Mouse (Mus musculus) intestine, embryonic 14.5 days (tissue): Measurements from ENCODE around the gene Nt5dc3. TPM values are rescaled to one million over a fixed set of nuclear protein-coding genes. Genes with fewer than 3 reads are reported as not detected.
A peak's percentile ranks its signal among the peaks of the same experiment; 100 is the strongest.

Experiments
- ATAC-seq: fragments of 200-750 bp; cut with Nextera tagmentation; replicated peaks from 2 replicates; pipeline ENCODE4 v1.8.0; 2017; ENCODE audit warnings: low read depth, moderate number of reproducible peaks, moderate TSS enrichment, moderate library complexity; ENCODE audit not compliant: low FRiP score, low TSS enrichment
- DNase-seq: peaks from one replicate; pipeline ENCODE4 v3.0.0-alpha.2; 2018; ENCODE audit warnings: low spot score
- H3K27ac ChIP-seq: fragments of 300-500 bp; sonication (generic); 2 replicates; pipeline ENCODE4 v1.5.1; 2014; ENCODE audit warnings: low read depth, mild to moderate bottlenecking, control low read depth
- H3K27me3 ChIP-seq: fragments of 300-500 bp; sonication (generic); replicated peaks from 2 replicates; pipeline ENCODE4 v1.6.1; 2014; ENCODE audit warnings: low read length, control low read depth; ENCODE audit not compliant: control insufficient read depth, insufficient read depth
- H3K36me3 ChIP-seq: fragments of 300-500 bp; sonication (generic); 2 replicates; pipeline ENCODE4 v1.6.1; 2014; ENCODE audit warnings: low read length, control low read depth; ENCODE audit not compliant: control insufficient read depth, insufficient read depth
- H3K4me1 ChIP-seq: fragments of 300-500 bp; sonication (generic); replicated peaks from 2 replicates; pipeline ENCODE4 v1.6.1; 2014; ENCODE audit warnings: low read length, control low read depth, mixed read lengths; ENCODE audit not compliant: control insufficient read depth, insufficient read depth
- H3K4me2 ChIP-seq: fragments of 300-500 bp; sonication (generic); 2 replicates; pipeline ENCODE4 v1.6.1; 2014; ENCODE audit warnings: low read length
- H3K4me3 ChIP-seq: fragments of 300-500 bp; sonication (generic); 2 replicates; pipeline ENCODE4 v1.5.1; 2014; ENCODE audit warnings: low read depth, low read length, control low read depth, mixed read lengths
- H3K9ac ChIP-seq: fragments of 300-500 bp; sonication (generic); 2 replicates; pipeline ENCODE4 v1.6.1; 2014; ENCODE audit warnings: mild to moderate bottlenecking, low read length
- H3K9me3 ChIP-seq: fragments of 300-500 bp; sonication (generic); 2 replicates; pipeline ENCODE4 v1.6.1; 2016; ENCODE audit warnings: low read length, control low read depth; ENCODE audit not compliant: control insufficient read depth
- WGBS: fragments of 180-500 bp; shearing (Covaris S2); extraction: QIAGEN DNeasy Blood & Tissue Kit; methylation state at CpG from one replicate; pipeline ENCODE4 v1.1.7; 2014; 5-methylcytosine and 5-hydroxymethylcytosine counted together
- polyA plus RNA-seq: library from polyadenylated mRNA; unstranded; fragments of >200 nt; fragmentation: Nextera tagmentation; extraction: Ambion mirVana; gene quantifications from 2 replicates; pipeline ENCODE4 v1.2.1, GENCODE M21; 2014

The Nt5dc3 gene
- polyA plus RNA-seq, 1 experiment from 2014 or later, result 1.9 TPM

DNA sequence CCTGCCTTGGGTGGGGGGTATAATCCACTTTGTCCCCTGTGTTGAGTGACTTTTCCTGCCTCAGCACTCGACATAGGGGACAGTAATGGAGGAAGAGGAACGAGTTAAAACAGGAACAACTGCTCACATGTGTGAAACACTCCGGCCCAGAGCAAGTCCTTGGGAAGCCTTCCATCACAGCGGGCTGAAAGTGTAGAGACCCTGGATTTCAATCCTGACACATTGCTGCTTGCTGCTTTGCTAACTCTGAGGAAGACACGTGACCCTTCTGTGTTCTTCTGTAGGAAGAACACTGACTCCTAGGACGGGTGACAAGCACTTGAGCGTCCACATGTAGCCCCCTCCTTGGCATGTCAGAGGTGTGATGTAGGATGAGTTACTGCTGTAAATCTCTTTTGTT is 36.3 kb downstream of the Nt5dc3 start:
- Histone ChIP-seq H3K9me3 (no peaks in the 10 kb centered on the region), H3K9ac (no peak overlapping the region), H3K4me1 (peaks cover 7% of the 10 kb centered on the region; the same call in 1 of the 2 replicates), H3K4me3 (no peak overlapping the region), H3K27me3 (no peaks in the 10 kb centered on the region), H3K4me2 (no peak overlapping the region), H3K27ac (no peak overlapping the region), H3K36me3 (no peaks in the 10 kb centered on the region)
- WGBS, result 87% methylated on average over 7 of the region's 7 CpGs
- ATAC-seq, result no peak
- no peak for DNase-seq

DNA sequence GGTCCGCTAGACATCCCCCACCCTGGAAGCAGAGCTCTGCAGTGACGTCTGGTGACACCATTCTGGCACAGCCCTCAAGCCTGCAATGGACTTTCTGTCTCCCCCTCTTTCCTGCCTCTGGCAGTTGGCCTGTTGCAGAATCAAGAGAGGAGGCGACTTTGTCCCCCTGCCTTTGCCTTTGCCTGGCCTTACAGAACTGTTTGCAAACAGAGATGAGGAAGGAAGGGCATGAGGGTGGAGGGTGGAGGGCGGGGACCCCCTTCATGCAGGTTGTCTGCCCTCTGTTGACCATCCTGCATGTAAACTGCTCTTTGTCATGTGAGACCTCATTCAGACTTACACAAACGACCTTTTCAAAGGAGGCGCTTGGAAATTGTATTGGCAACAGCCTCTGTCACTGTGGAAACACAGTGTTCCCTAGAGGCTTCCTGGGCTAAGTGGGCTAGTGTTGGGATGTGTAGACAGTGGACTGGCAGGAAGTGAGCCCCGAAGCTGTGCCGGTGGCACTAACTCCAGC is 40.9 kb downstream of the Nt5dc3 start:
- no peak for DNase-seq
- Histone ChIP-seq H3K4me1 (peaks cover 7% of the 10 kb centered on the region; the same call in 1 of the 2 replicates), H3K36me3 (no peaks in the 10 kb centered on the region), H3K9me3 (no peaks in the 10 kb centered on the region), H3K27ac (peak overlapping the region; percentile 12; the same call in 1 of the 2 replicates), H3K4me2 (no peak overlapping the region), H3K27me3 (no peaks in the 10 kb centered on the region), H3K4me3 (no peak overlapping the region), H3K9ac (no peak overlapping the region)
- WGBS, result 35% methylated on average over 8 of the region's 8 CpGs
- ATAC-seq, result no peak

DNA sequence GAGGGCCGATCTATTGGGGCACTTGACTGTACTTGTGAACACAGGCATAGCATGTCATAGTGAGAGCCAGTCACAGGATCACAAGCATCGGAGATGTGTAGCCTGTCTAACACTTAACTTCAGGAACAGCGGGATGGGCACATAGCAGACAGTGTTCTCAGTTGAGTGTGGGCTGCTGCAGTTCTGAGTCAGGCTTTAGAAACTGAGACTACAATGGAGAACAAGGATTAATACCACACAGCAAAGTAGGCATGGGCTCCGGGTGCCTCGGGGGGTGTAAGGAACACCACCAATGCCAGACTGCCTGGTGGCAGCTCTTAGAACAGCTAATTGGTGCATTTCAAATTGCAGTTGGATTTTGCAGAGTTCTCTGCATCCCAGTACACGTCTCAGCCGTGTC is 42.2 kb downstream of the Nt5dc3 start:
- peaks cover 7% of the 10 kb centered on the region; the same call in 1 of the 2 replicates for H3K4me1 ChIP-seq
- no peaks in the 10 kb centered on the region for H3K27me3 ChIP-seq
- ATAC-seq (no peak), DNase-seq (no peak)
- H3K4me2 ChIP-seq, result no peak overlapping the region
- no peaks in the 10 kb centered on the region for H3K36me3 ChIP-seq
- no peaks in the 10 kb centered on the region for H3K9me3 ChIP-seq
- WGBS, result 97% methylated on average over 7 of the region's 7 CpGs
- H3K4me3 ChIP-seq, result no peak overlapping the region
- H3K27ac ChIP-seq, result no peak overlapping the region
- H3K9ac ChIP-seq, result no peak overlapping the region

DNA sequence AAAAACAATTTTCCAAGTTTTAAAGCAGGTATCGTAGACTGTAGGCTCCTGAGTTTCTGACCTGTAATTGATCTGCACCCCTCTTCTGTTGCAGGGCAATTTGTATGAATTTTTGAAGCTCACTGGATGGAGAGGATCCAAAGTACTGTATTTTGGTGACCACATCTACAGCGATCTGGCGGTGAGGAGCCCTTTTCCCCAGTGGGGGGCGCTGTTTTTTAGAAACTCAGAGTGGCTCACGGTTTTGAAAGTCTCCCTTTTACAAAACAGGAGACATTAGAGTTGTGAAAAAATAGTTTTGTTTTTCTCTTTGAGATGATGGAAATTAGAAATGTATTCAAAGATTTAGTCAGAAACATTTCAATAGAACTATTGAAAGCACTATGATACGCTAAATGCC is 45.3 kb downstream of the Nt5dc3 start:
- no peak for ATAC-seq
- H3K27me3 ChIP-seq, result no peaks in the 10 kb centered on the region
- no peak for DNase-seq
- H3K4me2 ChIP-seq, result no peak overlapping the region
- no peak overlapping the region for H3K27ac ChIP-seq
- no peak overlapping the region for H3K9ac ChIP-seq
- WGBS, result 81% methylated on average over 6 of the region's 6 CpGs
- peaks cover 4% of the 10 kb centered on the region; the same call in 1 of the 2 replicates for H3K4me1 ChIP-seq
- no peak overlapping the region for H3K4me3 ChIP-seq
- no peaks in the 10 kb centered on the region for H3K36me3 ChIP-seq
- no peaks in the 10 kb centered on the region for H3K9me3 ChIP-seq

DNA sequence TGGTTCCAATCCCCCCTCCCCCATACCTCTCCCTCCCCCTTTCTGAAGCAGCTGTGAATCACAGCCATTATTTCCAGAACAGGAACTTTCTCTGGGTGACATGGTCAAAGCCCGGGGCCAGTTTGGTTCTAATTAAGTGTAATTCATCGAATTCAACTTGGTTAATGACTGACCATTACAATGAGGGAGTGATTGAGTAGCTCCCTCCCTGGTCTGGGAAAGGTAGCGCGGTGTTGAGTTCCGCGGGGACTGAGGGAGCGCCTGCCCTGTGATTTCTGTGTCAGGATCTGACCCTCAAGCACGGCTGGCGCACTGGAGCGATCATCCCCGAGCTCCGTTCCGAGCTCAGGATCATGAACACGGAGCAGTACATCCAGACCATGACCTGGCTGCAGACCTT is 46.1 kb downstream of the Nt5dc3 start:
- H3K4me1 ChIP-seq, result peaks cover under 1% of the 10 kb centered on the region; the same call in 1 of the 2 replicates
- H3K36me3 ChIP-seq, result no peaks in the 10 kb centered on the region
- no peak for DNase-seq
- WGBS, result 81% methylated on average over 14 of the region's 14 CpGs
- H3K9ac ChIP-seq, result no peak overlapping the region
- no peak overlapping the region for H3K4me3 ChIP-seq
- no peak overlapping the region for H3K4me2 ChIP-seq
- no peaks in the 10 kb centered on the region for H3K9me3 ChIP-seq
- no peak overlapping the region for H3K27ac ChIP-seq
- ATAC-seq, result no peak
- H3K27me3 ChIP-seq, result no peaks in the 10 kb centered on the region

DNA sequence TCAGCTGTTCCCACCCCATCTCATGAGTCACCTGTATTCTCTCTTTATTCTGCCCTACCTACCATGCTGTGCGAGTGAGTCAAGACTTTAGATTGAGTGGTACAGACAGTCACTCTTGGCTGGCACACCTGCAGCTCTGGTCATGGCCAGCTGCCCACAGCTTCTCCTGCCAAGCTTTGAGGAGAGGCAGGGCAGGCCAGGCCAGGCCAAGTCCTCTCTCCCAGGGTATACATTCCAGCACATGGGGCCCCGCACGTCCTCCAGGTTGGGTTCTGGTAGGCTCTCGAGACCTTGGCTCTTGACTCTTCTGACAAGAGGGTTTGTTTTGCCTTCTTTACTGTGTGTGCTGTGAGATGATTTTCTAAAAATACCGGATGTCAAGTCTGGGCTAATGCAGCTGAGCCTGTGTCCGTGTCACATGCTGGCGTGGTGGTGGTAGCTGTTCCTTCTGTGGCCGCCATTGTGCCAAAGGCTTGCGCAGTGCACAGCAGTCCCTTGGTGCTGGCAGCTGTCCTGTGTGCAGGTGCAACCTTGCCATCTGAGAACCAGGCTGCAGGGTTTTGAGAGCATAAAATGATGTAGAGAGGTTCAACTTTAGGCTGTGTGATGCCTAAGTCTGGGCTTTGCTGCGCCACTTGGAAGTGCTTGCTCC is 47.2 kb downstream of the Nt5dc3 start:
- Histone ChIP-seq H3K4me3 (no peak overlapping the region), H3K9ac (no peak overlapping the region), H3K27ac (no peak overlapping the region), H3K36me3 (no peaks in the 10 kb centered on the region), H3K9me3 (no peaks in the 10 kb centered on the region), H3K4me2 (no peak overlapping the region), H3K27me3 (no peaks in the 10 kb centered on the region), H3K4me1 (no peaks in the 10 kb centered on the region)
- 86% methylated on average over 10 of the region's 10 CpGs for WGBS
- DNase-seq (no peak), ATAC-seq (no peak)

DNA sequence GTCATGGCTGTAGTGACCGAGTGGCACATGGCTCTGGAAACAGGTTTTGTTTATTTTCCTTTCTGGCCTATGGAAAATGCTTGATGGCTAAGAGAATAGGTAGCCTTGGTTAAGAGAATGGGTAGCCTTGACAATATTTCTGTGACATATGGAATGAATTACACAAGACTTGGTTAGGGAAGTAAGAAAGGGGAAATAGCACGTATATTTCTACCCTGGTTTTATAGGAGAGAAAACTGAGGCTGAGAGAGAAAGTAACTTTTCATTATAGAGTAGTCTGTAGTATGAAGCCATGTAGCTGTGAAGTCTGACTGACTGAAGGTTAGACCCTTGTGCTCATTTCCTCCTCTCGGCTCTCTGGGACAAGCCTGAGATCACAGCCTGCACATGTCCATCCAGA is 48.1 kb downstream of the Nt5dc3 start:
- 81% methylated on average over 3 of the region's 3 CpGs for WGBS

DNA sequence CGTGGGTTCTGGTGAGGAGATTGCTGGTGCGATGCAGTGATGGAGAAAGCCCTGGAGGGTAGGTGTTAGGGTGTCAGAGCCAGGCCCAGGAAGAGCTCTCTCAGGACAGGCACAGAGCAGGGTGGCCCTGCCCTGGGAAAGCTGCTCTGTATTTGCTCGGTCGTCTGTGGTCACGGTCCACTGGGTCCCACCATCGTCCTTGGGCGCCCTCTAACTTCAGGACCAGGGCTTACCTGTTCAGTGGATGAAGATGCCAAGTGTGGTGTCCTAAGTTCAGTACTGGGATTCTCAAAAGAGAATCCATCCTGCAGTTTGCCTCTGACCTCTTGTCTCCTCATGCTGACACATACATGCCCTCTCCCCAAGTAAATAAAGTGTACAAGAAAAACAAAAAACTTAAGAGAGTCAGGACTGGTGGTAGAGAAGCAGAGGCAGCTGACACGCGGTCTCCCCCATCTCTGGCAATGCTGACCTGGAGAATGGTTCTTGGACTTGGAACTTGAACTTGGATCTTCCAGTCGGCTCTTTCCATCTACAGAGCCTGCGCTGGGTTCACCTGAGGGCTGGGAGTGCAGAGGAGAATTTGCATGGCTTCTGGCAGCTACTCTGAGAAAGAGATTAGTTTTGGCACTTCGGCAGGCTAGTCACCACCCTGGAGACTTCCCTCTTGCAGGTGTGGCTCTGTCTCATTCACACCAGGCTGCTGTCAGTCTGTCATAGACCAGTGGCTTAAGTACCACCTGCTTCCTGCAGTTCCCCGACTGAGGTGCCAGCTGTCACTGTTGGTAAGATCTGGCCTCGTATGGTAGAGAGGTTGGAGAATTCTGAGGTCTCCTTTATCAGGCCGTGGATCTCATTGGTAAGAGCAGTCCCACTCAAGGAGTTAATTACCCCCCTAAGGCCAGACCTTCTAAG is 49.7 kb downstream of the Nt5dc3 start:
- Histone ChIP-seq H3K4me3 (no peak overlapping the region), H3K27me3 (no peaks in the 10 kb centered on the region), H3K9ac (no peak overlapping the region), H3K27ac (no peak overlapping the region), H3K9me3 (no peaks in the 10 kb centered on the region), H3K36me3 (0 out of 2 replicates have a peak, but pooled peaks cover 3% of the 10 kb centered on the region), H3K4me1 (no peaks in the 10 kb centered on the region), H3K4me2 (no peak overlapping the region)
- DNase-seq (no peak), ATAC-seq (no peak)
- 86% methylated on average over 15 of the region's 15 CpGs for WGBS

More for the DNA sequence above, 48.1 kb downstream of the Nt5dc3 start:
- Histone ChIP-seq H3K27me3 (no peaks in the 10 kb centered on the region), H3K36me3 (0 out of 2 replicates have a peak, but pooled peaks cover under 1% of the 10 kb centered on the region), H3K4me2 (no peak overlapping the region), H3K4me1 (no peaks in the 10 kb centered on the region), H3K9ac (no peak overlapping the region), H3K9me3 (no peaks in the 10 kb centered on the region), H3K27ac (no peak overlapping the region), H3K4me3 (no peak overlapping the region)
- no peak for ATAC-seq
- DNase-seq, result no peak
